Mouse (Mus musculus) CH12.LX (cell line): ENCODE results near the gene Spsb2. TPM values are rescaled to one million over a fixed set of nuclear protein-coding genes. Genes with fewer than 3 reads are reported as not detected.
"Not testable (repeated sequence)": the region's sequence is repeated elsewhere in the genome, so short reads cannot be mapped to it uniquely, and the experiment has no call there.

ENCODE experiments used
- DNase-seq: peaks from one replicate; pipeline ENCODE4 v3.0.0-alpha.2; 2013; ENCODE audit errors: extremely low read depth
- H3K27ac ChIP-seq: 2 replicates; pipeline ENCODE4 v1.5.1; 2012; ENCODE audit warnings: low read depth, mild to moderate bottlenecking, control low read depth, moderate library complexity; ENCODE audit not compliant: insufficient read depth
- H3K27me3 ChIP-seq: replicated peaks from 2 replicates; pipeline ENCODE3; 2012; ENCODE audit warnings: inconsistent platforms
- H3K36me3 ChIP-seq, 2 experiments: replicated peaks in 1 of 2; 2 replicates each; pipeline versions ENCODE3 to v1.6.1; 2012; ENCODE audit warnings: inconsistent platforms in 1 of 2, low read length in 1 of 2, mild to moderate bottlenecking in 1 of 2, mixed read lengths in 1 of 2, moderate library complexity in 1 of 2; ENCODE audit not compliant: control insufficient read depth in 1 of 2, insufficient read depth in 1 of 2
- H3K4me1 ChIP-seq, 2 experiments: 2 replicates each; pipeline ENCODE4 v1.6.1; 2012; ENCODE audit warnings: inconsistent platforms in 1 of 2, moderate library complexity in 1 of 2; ENCODE audit not compliant: insufficient read depth in 2 of 2, control insufficient read depth in 1 of 2
- H3K4me2 ChIP-seq: 2 replicates; pipeline ENCODE4 v1.6.1; 2012; ENCODE audit warnings: low read depth, mild to moderate bottlenecking, control low read depth; ENCODE audit not compliant: poor library complexity, insufficient read depth, severe bottlenecking
- H3K4me3 ChIP-seq, 3 experiments: fragments of 150-350 bp in 1 of 3; sonication (generic) in 1 of 3; replicated peaks in 1 of 3; 2 replicates each; pipeline versions ENCODE3 to v1.5.1; 2011 to 2012; ENCODE audit warnings: low read depth in 2 of 3, low read length in 2 of 3, mild to moderate bottlenecking in 2 of 3, moderate library complexity in 2 of 3, control low read depth in 1 of 3, improper control_type of control experiment in 1 of 3, inconsistent platforms in 1 of 3, mixed read lengths in 1 of 3; ENCODE audit not compliant: poor library complexity in 1 of 3
- H3K79me2 ChIP-seq: replicated peaks from 2 replicates; pipeline ENCODE4 v1.6.1; 2012; ENCODE audit warnings: mild to moderate bottlenecking, moderate library complexity; ENCODE audit not compliant: control insufficient read depth, poor library complexity, insufficient read depth, severe bottlenecking; ENCODE audit errors: extremely low read depth
- H3K9ac ChIP-seq: 2 replicates; pipeline ENCODE4 v1.6.1; 2012; ENCODE audit warnings: low read depth, mild to moderate bottlenecking, control low read depth, moderate library complexity; ENCODE audit not compliant: insufficient read depth
- H3K9me3 ChIP-seq: replicated peaks from 2 replicates; pipeline ENCODE3; 2012; ENCODE audit warnings: low read length, inconsistent platforms, mixed read lengths
- BHLHE40 ChIP-seq: IDR thresholded peaks from 2 replicates; pipeline ENCODE4 v1.6.1; 2011; ENCODE audit warnings: mild to moderate bottlenecking, low read depth, low read length, improper control_type of control experiment
- CHD1 ChIP-seq: IDR thresholded peaks from 2 replicates; pipeline ENCODE4 v1.6.1; 2012; ENCODE audit warnings: low read depth, low read length, improper control_type of control experiment, inconsistent platforms
- CHD2 ChIP-seq: IDR thresholded peaks from 2 replicates; pipeline ENCODE4 v1.6.1; 2011; ENCODE audit warnings: low read length, improper control_type of control experiment
- CTCF ChIP-seq, 2 experiments: IDR thresholded peaks in 1 of 2; conservative IDR thresholded peaks in 1 of 2; 2 replicates each; pipeline ENCODE4 v1.5.1; 2011 to 2012; ENCODE audit warnings: low read depth in 2 of 2, low read length in 2 of 2, improper control_type of control experiment in 1 of 2, inconsistent platforms in 1 of 2, mild to moderate bottlenecking in 1 of 2, moderate library complexity in 1 of 2
- ELF1 ChIP-seq: IDR thresholded peaks from 2 replicates; pipeline ENCODE4 v1.6.1; 2014; ENCODE audit warnings: low read depth, mild to moderate bottlenecking, inconsistent platforms, low read length, improper control_type of control experiment
- ETS1 ChIP-seq: conservative IDR thresholded peaks from 2 replicates; pipeline ENCODE4 v1.6.1; 2012; ENCODE audit warnings: low read depth, mild to moderate bottlenecking, inconsistent platforms, low read length, improper control_type of control experiment, moderate library complexity
- HCFC1 ChIP-seq: IDR thresholded peaks from 2 replicates; pipeline ENCODE4 v1.6.1; 2012; ENCODE audit warnings: low read depth, mild to moderate bottlenecking, inconsistent platforms, low read length, improper control_type of control experiment
- MAFK ChIP-seq: IDR thresholded peaks from 2 replicates; pipeline ENCODE4 v1.6.1; 2011; ENCODE audit warnings: low read length, improper control_type of control experiment; ENCODE audit not compliant: insufficient replicate concordance
- MAX ChIP-seq: IDR thresholded peaks from 2 replicates; pipeline ENCODE4 v1.6.1; 2011; ENCODE audit warnings: low read length, improper control_type of control experiment
- MAZ ChIP-seq: IDR thresholded peaks from 2 replicates; pipeline ENCODE4 v1.6.1; 2012; ENCODE audit warnings: low read depth, mild to moderate bottlenecking, inconsistent platforms, low read length, improper control_type of control experiment, moderate library complexity
- MEF2A ChIP-seq: IDR thresholded peaks from 2 replicates; pipeline ENCODE4 v1.6.1; 2014; ENCODE audit warnings: low read depth, mild to moderate bottlenecking, inconsistent platforms, low read length, improper control_type of control experiment, borderline replicate concordance
- MYC ChIP-seq: IDR thresholded peaks from 2 replicates; pipeline ENCODE4 v1.6.1; 2011; ENCODE audit warnings: low read depth, mild to moderate bottlenecking, improper control_type of control experiment, low read length
- NELFE ChIP-seq: IDR thresholded peaks from 2 replicates; pipeline ENCODE4 v1.6.1; 2011; ENCODE audit warnings: low read depth, low read length, improper control_type of control experiment
- POLR2AphosphoS2 ChIP-seq: IDR thresholded peaks from 2 replicates; pipeline ENCODE4 v1.6.1; 2011; ENCODE audit warnings: low read depth, low read length, improper control_type of control experiment
- RAD21 ChIP-seq: IDR thresholded peaks from 2 replicates; pipeline ENCODE4 v1.6.1; 2011; ENCODE audit warnings: low read depth, mild to moderate bottlenecking, low read length, improper control_type of control experiment, moderate library complexity
- RCOR1 ChIP-seq: conservative IDR thresholded peaks from 2 replicates; pipeline ENCODE4 v1.6.1; 2012; ENCODE audit warnings: low read depth, mild to moderate bottlenecking, inconsistent platforms, low read length, improper control_type of control experiment
- SIN3A ChIP-seq: IDR thresholded peaks from 2 replicates; pipeline ENCODE4 v1.6.1; 2012; ENCODE audit warnings: low read length, improper control_type of control experiment, inconsistent platforms
- USF1 ChIP-seq: IDR thresholded peaks from 2 replicates; pipeline ENCODE4 v1.6.1; 2014; ENCODE audit warnings: low read depth, mild to moderate bottlenecking, inconsistent platforms, low read length, improper control_type of control experiment
- ZNF384 ChIP-seq: IDR thresholded peaks from 2 replicates; pipeline ENCODE4 v1.6.1; 2012; ENCODE audit warnings: low read depth, low read length, improper control_type of control experiment, inconsistent platforms
- dilution Hi-C: fragments of 300-500 bp; cut with MboI; formaldehyde crosslinking; loops from 2 replicates; pipeline ENCODE4 v1.14.3; 2020; ENCODE audit warnings: low sequenced_read_pairs; ENCODE audit not compliant: extremely low pct_unique_long_range_greater_than_20kb, extremely low pct_ligation_motif_present
- in situ Hi-C: fragments of 300-500 bp; cut with MboI; formaldehyde crosslinking; loops from 3 replicates; pipeline ENCODE4 v1.14.3; 2019; ENCODE audit warnings: low sequenced_read_pairs, low pct_ligation_motif_present, low pct_unique_long_range_greater_than_20kb, mixed read lengths
- polyA plus RNA-seq: library from polyadenylated mRNA; unstranded; fragments of >175 nt; gene quantifications from 2 replicates; pipeline ENCODE4 v1.2.1, GENCODE M21; 2012; ENCODE audit warnings: low read depth; ENCODE audit not compliant: insufficient read length
- total RNA-seq, 2 experiments: library from RNA; depleted of rRNA; stranded (reverse); fragments of 300-350 nt in 1 of 2; fragments of >200 nt in 1 of 2; gene quantifications; 2 replicates each; pipeline ENCODE4 v1.2.3; 2012 to 2014

Spsb2 gene
- total and polyA plus RNA-seq, 3 experiments = 2.4 to 3.3 TPM; not detected in 1

GRCm38 (mm10) chr6:124803061-124803460 lies 5.4 kb upstream of the Spsb2 start:
- no peak for DNase-seq
- 0 out of 2 replicates have a peak, but pooled peaks have one; percentile 5 for TF ChIP-seq ZNF384
- TF ChIP-seq ELF1 = no peak
- no peak for TF ChIP-seq SIN3A
- no peak for TF ChIP-seq MAFK
- no peak for TF ChIP-seq MEF2A
- no peak for TF ChIP-seq CHD2
- no peak for TF ChIP-seq NELFE
- TF ChIP-seq HCFC1 = no peak
- TF ChIP-seq RCOR1 = no peak
- peak in 1 of 2 experiments; percentile 16; a peak in 1 of 4 replicates for TF ChIP-seq CTCF (conservative IDR thresholded peaks at IDR 0.05 in 1 of 2, IDR thresholded peaks at IDR 0.05 in 1 of 2; ENCODE audit: low read depth in 2 of 2, low read length in 2 of 2)
- no peak for TF ChIP-seq ETS1
- TF ChIP-seq POLR2AphosphoS2 = no peak
- peak; percentile 3 for TF ChIP-seq RAD21
- TF ChIP-seq USF1 = no peak
- TF ChIP-seq CHD1 = no peak
- no peak for TF ChIP-seq MAX
- no peak for TF ChIP-seq MYC
- TF ChIP-seq MAZ = no peak
- no peak for TF ChIP-seq BHLHE40
- Histone ChIP-seq H3K9me3 (peaks cover 4% of the 10 kb centered on the region), H3K4me3 (no peak overlapping the region), H3K79me2 (no peaks in the 10 kb centered on the region), H3K36me3 (peaks cover 0 to 8% of the 10 kb centered on the region in 2 experiments), H3K27ac (no peak overlapping the region), H3K9ac (no peak overlapping the region), H3K4me2 (no peak overlapping the region), H3K4me1 (peaks cover 3 to 19% of the 10 kb centered on the region in 2 experiments; a peak in 2 of 4 replicates), H3K27me3 (no peaks in the 10 kb centered on the region)
- in situ Hi-C loops (no loop called here), dilution Hi-C loops (no loop called here)

GRCm38 (mm10) chr6:124803691-124804090 lies 4.8 kb upstream of the Spsb2 start:
- H3K79me2 ChIP-seq, H3K9me3 ChIP-seq, H3K27me3 ChIP-seq, in situ Hi-C loops, dilution Hi-C loops, H3K27ac ChIP-seq, DNase-seq, H3K4me2 ChIP-seq, H3K9ac ChIP-seq, H3K4me3 ChIP-seq: not testable (repeated sequence)
- H3K4me1 ChIP-seq = peaks cover 3 to 21% of the 10 kb centered on the region in 2 experiments; a peak in 2 of 4 replicates
- peaks cover 0 to 14% of the 10 kb centered on the region in 2 experiments for H3K36me3 ChIP-seq
